In the genomic region with DNA sequence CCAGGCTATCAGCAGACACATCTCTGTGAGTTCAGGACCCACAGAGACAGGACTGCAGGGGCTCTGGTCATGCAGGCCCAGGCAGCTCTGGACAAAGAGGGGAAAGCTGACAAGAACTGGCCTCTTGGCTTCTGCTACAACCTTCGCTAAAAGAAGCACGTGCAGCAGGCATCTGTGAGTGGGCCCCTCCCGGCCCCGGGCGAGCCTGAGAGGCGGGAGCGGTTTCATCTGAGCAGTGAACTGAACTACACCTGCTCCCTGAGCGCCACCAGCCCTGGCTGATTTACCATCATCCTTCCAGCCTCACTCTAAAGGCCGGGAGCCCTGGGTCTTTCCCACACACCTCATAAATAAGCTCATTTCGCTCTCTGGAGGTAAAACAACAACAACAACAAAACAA, we compare ENCODE assay signal across 31 mouse cellular contexts. TPM values are rescaled to one million over a fixed set of nuclear protein-coding genes. Genes with fewer than 3 reads are reported as not detected.
A peak's percentile ranks its signal among the peaks of the same experiment; 100 is the strongest.
DNase-seq lines count a peak whose midpoint lies in the region; ATAC-seq lines count a peak whose summit lies in the region.
"Had no signal": no experiment of that assay in that cellular context is flagged by ENCODE, and none has a peak within 500 bp of the region (broad histone marks: within the 10 kb centered on the region; RNA-seq: fewer than 3 reads in every experiment).

No protein-coding gene starts in this region.

- peak overlapping the region; percentile 28; the same call in 1 of the 2 replicates for H3K9ac ChIP-seq in heart, embryonic 11.5 days (ENCODE audit: low read depth, low read length)
- H3K9ac ChIP-seq in limb, embryonic 12.5 days (replicated peaks) = 0 out of 2 replicates have a peak overlapping the region, but pooled peaks have one; percentile 0
- H3K9ac ChIP-seq in forebrain, embryonic 13.5 days = no peak overlapping the region
- H3K9ac ChIP-seq: embryonic facial prominence, embryonic 15.5 days; forebrain, embryonic 12.5 days; heart, embryonic 15.5 days; liver, embryonic 12.5 days had no signal

- no peak for ATAC-seq in heart, embryonic 11.5 days (replicated peaks; ENCODE audit: insufficient number of reproducible peaks, low FRiP score, low TSS enrichment)
- no peak for ATAC-seq in limb, embryonic 12.5 days (ENCODE audit: insufficient number of reproducible peaks, insufficient read depth, low FRiP score, low TSS enrichment, low read depth)
- no peak for ATAC-seq in forebrain, embryonic 13.5 days
- ATAC-seq: intestine, postnatal 0 days; liver, embryonic 12.5 days; lung, postnatal 0 days; midbrain, embryonic 13.5 days; Patski had no signal

- no peaks in the 10 kb centered on the region for H3K9me3 ChIP-seq in heart, embryonic 11.5 days (replicated peaks; ENCODE audit: control insufficient read depth, low read length)
- H3K9me3 ChIP-seq in limb, embryonic 12.5 days = no peaks in the 10 kb centered on the region
- H3K9me3 ChIP-seq in limb, embryonic 10.5 days (replicated peaks) = no peaks in the 10 kb centered on the region
- no peaks in the 10 kb centered on the region for H3K9me3 ChIP-seq in forebrain, embryonic 13.5 days (replicated peaks)
- H3K9me3 ChIP-seq: embryonic facial prominence, embryonic 10.5 days; embryonic facial prominence, embryonic 15.5 days; forebrain, embryonic 12.5 days; heart, embryonic 15.5 days; liver, embryonic 12.5 days; megakaryocyte, embryonic 14.5 days; midbrain, embryonic 13.5 days had no signal

- no peaks in the 10 kb centered on the region for H3K27me3 ChIP-seq in heart, embryonic 11.5 days (ENCODE audit: control insufficient read depth, insufficient read depth, low read length)
- H3K27me3 ChIP-seq in limb, embryonic 12.5 days = no peaks in the 10 kb centered on the region
- no peaks in the 10 kb centered on the region for H3K27me3 ChIP-seq in limb, embryonic 10.5 days (ENCODE audit: low read depth, poor library complexity, severe bottlenecking)
- no peaks in the 10 kb centered on the region for H3K27me3 ChIP-seq in forebrain, embryonic 13.5 days
- H3K27me3 ChIP-seq: embryonic facial prominence, embryonic 15.5 days; forebrain, embryonic 12.5 days; heart, embryonic 15.5 days; midbrain, embryonic 13.5 days; Patski had no signal

- no peak overlapping the region for H3K27ac ChIP-seq in heart, embryonic 11.5 days (ENCODE audit: low read depth, low read length)
- H3K27ac ChIP-seq in limb, embryonic 12.5 days = no peak overlapping the region
- no peak overlapping the region for H3K27ac ChIP-seq in limb, embryonic 10.5 days
- no peak overlapping the region for H3K27ac ChIP-seq in forebrain, embryonic 13.5 days
- H3K27ac ChIP-seq: embryonic facial prominence, embryonic 10.5 days; embryonic facial prominence, embryonic 15.5 days; forebrain, embryonic 12.5 days; heart, embryonic 15.5 days; layer of hippocampus, adult 2 months; left cerebral cortex, adult 2 months; liver, embryonic 12.5 days; midbrain, embryonic 13.5 days had no signal

- intact Hi-C loops in heart, postnatal 25 days (cut with DNase I) = no loop called here

- H3K36me3 ChIP-seq in heart, embryonic 11.5 days (ENCODE audit: control insufficient read depth, insufficient read depth, low read length) = peaks cover 9% of the 10 kb centered on the region
- H3K36me3 ChIP-seq in limb, embryonic 12.5 days = peaks cover 80% of the 10 kb centered on the region
- peaks cover 79% of the 10 kb centered on the region for H3K36me3 ChIP-seq in limb, embryonic 10.5 days
- peaks cover 80% of the 10 kb centered on the region for H3K36me3 ChIP-seq in forebrain, embryonic 13.5 days (ENCODE audit: poor library complexity, severe bottlenecking)

- H3K4me3 ChIP-seq in heart, embryonic 11.5 days (ENCODE audit: low read depth, low read length) = no peak overlapping the region
- H3K4me3 ChIP-seq in limb, embryonic 12.5 days (replicated peaks) = no peak overlapping the region
- no peak overlapping the region for H3K4me3 ChIP-seq in limb, embryonic 10.5 days
- H3K4me3 ChIP-seq in forebrain, embryonic 13.5 days = no peak overlapping the region
- H3K4me3 ChIP-seq: embryonic facial prominence, embryonic 10.5 days; embryonic facial prominence, embryonic 15.5 days; forebrain, embryonic 12.5 days; heart, embryonic 15.5 days; layer of hippocampus, adult 2 months; left cerebral cortex, adult 2 months; liver, embryonic 12.5 days; megakaryocyte, embryonic 14.5 days; midbrain, embryonic 13.5 days had no signal

- H3K4me1 ChIP-seq in heart, embryonic 11.5 days (ENCODE audit: control insufficient read depth, insufficient read depth, low read length) = no peaks in the 10 kb centered on the region
- H3K4me1 ChIP-seq in limb, embryonic 12.5 days (replicated peaks) = peaks cover 14% of the 10 kb centered on the region
- peaks cover 31% of the 10 kb centered on the region for H3K4me1 ChIP-seq in limb, embryonic 10.5 days
- H3K4me1 ChIP-seq in forebrain, embryonic 13.5 days = peaks cover 23% of the 10 kb centered on the region

- no peak overlapping the region for H3K4me2 ChIP-seq in heart, embryonic 11.5 days
- no peak overlapping the region for H3K4me2 ChIP-seq in limb, embryonic 12.5 days
- no peak overlapping the region for H3K4me2 ChIP-seq in forebrain, embryonic 13.5 days
- H3K4me2 ChIP-seq: embryonic facial prominence, embryonic 15.5 days; forebrain, embryonic 12.5 days; heart, embryonic 15.5 days; liver, embryonic 12.5 days; midbrain, embryonic 13.5 days had no signal

- DNase-seq in heart, postnatal 25 days (ENCODE audit: low spot score) = no peak
- DNase-seq in limb, embryonic 10.5 days (ENCODE audit: low spot score) = no peak
- DNase-seq in thymus, adult 18-20 months = peak; percentile 53 to 54
- no peak for DNase-seq in thymus, postnatal 0 days (ENCODE audit: low spot score)
- DNase-seq in thymus, postnatal 4 days = peak; percentile 82
- DNase-seq: adrenal gland, postnatal 25 days; cerebellum, adult 11-12 months; cerebellum, postnatal 10 days; gastrocnemius, postnatal 10 days; heart, postnatal 4 days; kidney, adult 9 months; kidney, postnatal 14 days; lung, adult 18-20 months; lung, postnatal 4 days; right cerebral cortex, postnatal 4 days had no signal

- WGBS in heart, embryonic 11.5 days (ENCODE audit: insufficient replicate concordance) = 57% methylated on average over 10 of the region's 10 CpGs
- 55% methylated on average over 10 of the region's 10 CpGs for WGBS in limb, embryonic 12.5 days
- 77% methylated on average over 10 of the region's 10 CpGs for WGBS in limb, embryonic 10.5 days
- 76% methylated on average over 10 of the region's 10 CpGs for WGBS in forebrain, embryonic 13.5 days

RNA-seq across cellular contexts. Expression of a gene that starts 5.0 kb away (rescaled TPM):
- polyA plus RNA-seq in heart, embryonic 11.5 days (2014; fragmentation: Nextera tagmentation; extraction: Ambion mirVana) = 13.8 and 14.1 TPM in 2 replicates
- total RNA-seq in heart, postnatal 25 days (2021) = 1 to 10 TPM; 4.5 to 5.2 TPM
- polyA plus RNA-seq in limb, embryonic 12.5 days (2016; fragmentation: Nextera tagmentation; extraction: Ambion mirVana) = 36.4 and 39.8 TPM in 2 replicates
- 22.8 and 26.2 TPM in 2 replicates for polyA plus RNA-seq in limb, embryonic 10.5 days (2016; fragmentation: Nextera tagmentation; extraction: Ambion mirVana)
- polyA plus RNA-seq in thymus, postnatal 0 days (2015; fragmentation: Nextera tagmentation; extraction: Ambion mirVana) = 1.3 and 1.7 TPM in 2 replicates
- 28.7 and 32.0 TPM in 2 replicates for polyA plus RNA-seq in forebrain, embryonic 13.5 days (2015; fragmentation: Nextera tagmentation; extraction: Ambion mirVana)
- total RNA-seq: monocyte, adult 5-6 weeks had no signal

RNA-seq across cellular contexts. Expression of a gene that starts 5.9 kb away (rescaled TPM):
- polyA plus RNA-seq in heart, embryonic 11.5 days (2014; fragmentation: Nextera tagmentation; extraction: Ambion mirVana) = 0.56 and 0.90 TPM in 2 replicates
- total RNA-seq in heart, postnatal 25 days (2021) = under 1 TPM; 0.13 to 0.39 TPM
- polyA plus RNA-seq in limb, embryonic 12.5 days (2016; fragmentation: Nextera tagmentation; extraction: Ambion mirVana) = 2.2 and 2.7 TPM in 2 replicates
- polyA plus RNA-seq in limb, embryonic 10.5 days (2016; fragmentation: Nextera tagmentation; extraction: Ambion mirVana) = 0.96 and 1.3 TPM in 2 replicates
- 0.08 and 0.33 TPM in 2 replicates for polyA plus RNA-seq in thymus, postnatal 0 days (2015; fragmentation: Nextera tagmentation; extraction: Ambion mirVana)
- polyA plus RNA-seq in forebrain, embryonic 13.5 days (2015; fragmentation: Nextera tagmentation; extraction: Ambion mirVana) = 1.2 and 2.1 TPM in 2 replicates
- total RNA-seq: monocyte, adult 5-6 weeks had no signal

RNA-seq across cellular contexts. Expression of a gene that starts 8.8 kb away (rescaled TPM):
- polyA plus RNA-seq in heart, embryonic 11.5 days (2014; fragmentation: Nextera tagmentation; extraction: Ambion mirVana) = 194 and 197 TPM in 2 replicates
- total RNA-seq in heart, postnatal 25 days (2021) = 100 to 1,000 TPM; 111 to 127 TPM
- polyA plus RNA-seq in limb, embryonic 12.5 days (2016; fragmentation: Nextera tagmentation; extraction: Ambion mirVana) = 160 and 175 TPM in 2 replicates
- 143 and 147 TPM in 2 replicates for polyA plus RNA-seq in limb, embryonic 10.5 days (2016; fragmentation: Nextera tagmentation; extraction: Ambion mirVana)
- 215 TPM in 2 replicates for polyA plus RNA-seq in thymus, postnatal 0 days (2015; fragmentation: Nextera tagmentation; extraction: Ambion mirVana)
- 333 and 349 TPM in 2 replicates for polyA plus RNA-seq in forebrain, embryonic 13.5 days (2015; fragmentation: Nextera tagmentation; extraction: Ambion mirVana)

RNA-seq across cellular contexts. Expression of a gene that starts 13.5 kb away (rescaled TPM):
- 12.7 and 14.2 TPM in 2 replicates for polyA plus RNA-seq in heart, embryonic 11.5 days (2014; fragmentation: Nextera tagmentation; extraction: Ambion mirVana)
- 1 to 10 TPM; 3.2 to 4.4 TPM for total RNA-seq in heart, postnatal 25 days (2021)
- polyA plus RNA-seq in limb, embryonic 12.5 days (2016; fragmentation: Nextera tagmentation; extraction: Ambion mirVana) = 18.3 and 18.8 TPM in 2 replicates
- polyA plus RNA-seq in limb, embryonic 10.5 days (2016; fragmentation: Nextera tagmentation; extraction: Ambion mirVana) = 22.7 and 25.1 TPM in 2 replicates
- polyA plus RNA-seq in thymus, postnatal 0 days (2015; fragmentation: Nextera tagmentation; extraction: Ambion mirVana) = 20.4 and 22.5 TPM in 2 replicates
- polyA plus RNA-seq in forebrain, embryonic 13.5 days (2015; fragmentation: Nextera tagmentation; extraction: Ambion mirVana) = 27.3 and 28.5 TPM in 2 replicates

RNA-seq across cellular contexts. Expression of a gene that starts 36.5 kb away (rescaled TPM):
- polyA plus RNA-seq in heart, embryonic 11.5 days (2014; fragmentation: Nextera tagmentation; extraction: Ambion mirVana) = 31.6 and 37.4 TPM in 2 replicates
- total RNA-seq in heart, postnatal 25 days (2021) = 10 to 100 TPM; 76.0 to 77.1 TPM
- polyA plus RNA-seq in limb, embryonic 12.5 days (2016; fragmentation: Nextera tagmentation; extraction: Ambion mirVana) = 40.3 and 48.1 TPM in 2 replicates
- polyA plus RNA-seq in limb, embryonic 10.5 days (2016; fragmentation: Nextera tagmentation; extraction: Ambion mirVana) = 56.0 and 56.7 TPM in 2 replicates
- 22.0 and 25.4 TPM in 2 replicates for polyA plus RNA-seq in thymus, postnatal 0 days (2015; fragmentation: Nextera tagmentation; extraction: Ambion mirVana)
- polyA plus RNA-seq in forebrain, embryonic 13.5 days (2015; fragmentation: Nextera tagmentation; extraction: Ambion mirVana) = 60.5 and 70.6 TPM in 2 replicates

Comparison
In these comparisons a context has a peak if more than half of its experiments do, and no peak if none do; other contexts are left out.
1. DNase-seq: peak in thymus, adult 18-20 months (2 of 2) and thymus, postnatal 4 days (single experiment); none in heart, postnatal 25 days (single experiment), limb, embryonic 10.5 days (single experiment) and thymus, postnatal 0 days (single experiment).